Mouse (Mus musculus) retina, embryonic 14.5 days (tissue): ENCODE measurements at regions not wholly inside any gene's neighbourhood (a gene's known extent, or its start where the extent isn't known, plus 50 kb on each side); places are given as distances from the start of the nearest gene placed in this dataset.

Source experiments
- DNase-seq: peaks from one replicate; pipeline ENCODE4 v3.0.0-alpha.2; 2015; ENCODE audit warnings: low spot score

DNA sequence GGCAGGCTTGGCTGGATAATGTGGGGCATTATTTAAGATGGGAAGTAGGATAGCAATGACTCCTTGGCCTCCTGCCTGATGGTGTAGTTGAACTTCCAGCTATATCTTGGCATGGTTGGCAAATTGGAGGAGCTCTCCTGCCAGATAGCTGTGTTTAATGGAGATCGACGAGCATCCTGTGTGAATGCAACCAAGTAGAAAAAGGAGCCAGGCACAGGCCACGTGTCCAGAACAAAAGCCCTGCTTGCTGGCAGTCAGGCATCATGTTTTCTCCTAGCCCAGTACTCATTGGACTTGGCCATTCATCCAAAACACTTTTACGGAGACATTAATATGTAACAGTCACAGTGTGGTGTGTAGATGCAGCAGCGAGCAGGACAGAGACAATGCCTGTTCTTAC is 211.8 kb upstream of the 9630041A04Rik start:
- DNase-seq: no peak

DNA sequence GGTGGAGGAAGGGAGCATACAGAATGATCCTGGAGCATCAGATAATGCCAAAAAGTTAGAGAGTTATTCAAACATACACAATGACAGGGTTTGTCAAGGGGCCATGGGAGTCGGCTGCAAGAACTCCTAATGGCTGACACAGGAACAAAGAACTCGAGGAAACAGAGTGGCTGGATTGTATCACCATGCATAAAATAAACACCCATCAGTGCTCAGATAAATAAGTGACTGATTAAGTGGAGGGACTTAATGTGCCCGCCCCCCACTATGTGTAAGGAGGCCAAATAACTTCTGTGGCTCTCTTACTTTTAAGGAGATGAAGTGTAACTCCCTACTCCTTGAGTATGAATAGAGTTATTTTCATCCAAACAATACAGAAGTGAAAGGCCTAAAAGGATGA is 220.1 kb upstream of the 9630041A04Rik start:
- DNase-seq: no peak

DNA sequence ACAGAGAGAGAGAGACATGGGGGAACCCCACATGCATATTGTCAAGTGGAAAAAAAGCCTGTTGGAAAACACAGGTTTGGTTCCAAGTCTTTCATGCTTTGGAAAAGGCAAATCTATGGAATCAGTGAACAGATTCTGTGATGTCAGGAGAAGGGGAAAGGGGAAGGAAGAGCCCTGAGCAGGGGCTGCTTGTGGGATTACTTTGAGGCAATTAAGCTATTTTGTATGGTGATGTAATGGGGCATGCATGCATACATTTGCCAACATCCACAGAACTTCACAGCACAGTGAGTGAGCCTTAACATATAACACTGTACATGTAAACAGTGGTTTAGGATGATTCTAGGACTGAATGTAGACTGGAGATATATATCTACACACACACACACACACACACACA is 221.0 kb upstream of the 9630041A04Rik start:
- no peak for DNase-seq

DNA sequence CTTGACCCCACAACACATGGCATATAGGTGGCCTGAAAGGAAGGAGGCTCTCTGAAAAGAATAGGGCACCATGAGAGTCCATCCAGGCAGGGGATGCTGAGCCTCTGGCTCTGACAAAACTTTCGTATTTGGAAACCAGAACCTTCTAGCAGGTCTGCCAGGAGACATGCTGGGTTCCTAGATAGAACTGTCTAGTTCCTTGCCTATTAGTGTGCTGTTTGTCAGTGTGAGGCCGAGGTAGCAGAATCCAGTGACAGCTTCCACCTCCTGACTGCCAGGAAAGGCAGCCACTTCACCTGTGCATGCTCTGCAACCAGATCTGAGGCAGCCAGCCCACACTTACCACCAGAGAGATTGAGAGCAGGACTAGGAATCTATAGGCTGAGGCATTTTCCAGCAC is 245.4 kb upstream of the 9630041A04Rik start:
- DNase-seq: no peak

- DNase-seq: no peak
Observed at GRCm38 (mm10) chr9:101615176-101615575, 246.5 kb upstream of the 9630041A04Rik start.

DNA sequence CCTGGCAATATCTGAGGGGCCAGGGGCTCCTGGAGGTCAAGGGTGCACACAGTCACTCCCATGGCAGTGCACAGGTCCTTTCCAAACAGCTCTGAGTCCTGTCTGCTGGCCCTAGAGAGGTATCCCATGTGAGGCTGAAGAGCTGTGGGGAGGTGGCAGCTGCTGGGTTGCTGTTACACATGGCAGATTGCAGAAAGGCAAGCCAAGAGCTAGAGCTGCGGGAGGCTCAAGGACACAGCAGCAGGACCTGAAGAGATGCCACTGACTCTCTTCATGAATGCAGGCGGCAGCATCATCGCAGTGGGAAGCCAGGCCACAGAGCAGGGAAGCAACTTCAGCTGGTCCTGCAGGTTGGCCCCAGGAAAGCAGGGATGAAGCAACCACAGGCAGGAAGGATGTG is 247.7 kb upstream of the 9630041A04Rik start:
- no peak for DNase-seq

- no peak for DNase-seq
Observed at GRCm38 (mm10) chr9:101613471-101613870, 248.2 kb upstream of the 9630041A04Rik start.

GRCm38 (mm10) chr9:101612971-101613370 is 248.7 kb upstream of the 9630041A04Rik start:
- no peak for DNase-seq

GRCm38 (mm10) chr9:101612571-101612970 is 249.1 kb upstream of the 9630041A04Rik start:
- no peak for DNase-seq

- peak; percentile 51 for DNase-seq
Observed at GRCm38 (mm10) chr9:101611481-101611880, 250.2 kb upstream of the 9630041A04Rik start.

DNA sequence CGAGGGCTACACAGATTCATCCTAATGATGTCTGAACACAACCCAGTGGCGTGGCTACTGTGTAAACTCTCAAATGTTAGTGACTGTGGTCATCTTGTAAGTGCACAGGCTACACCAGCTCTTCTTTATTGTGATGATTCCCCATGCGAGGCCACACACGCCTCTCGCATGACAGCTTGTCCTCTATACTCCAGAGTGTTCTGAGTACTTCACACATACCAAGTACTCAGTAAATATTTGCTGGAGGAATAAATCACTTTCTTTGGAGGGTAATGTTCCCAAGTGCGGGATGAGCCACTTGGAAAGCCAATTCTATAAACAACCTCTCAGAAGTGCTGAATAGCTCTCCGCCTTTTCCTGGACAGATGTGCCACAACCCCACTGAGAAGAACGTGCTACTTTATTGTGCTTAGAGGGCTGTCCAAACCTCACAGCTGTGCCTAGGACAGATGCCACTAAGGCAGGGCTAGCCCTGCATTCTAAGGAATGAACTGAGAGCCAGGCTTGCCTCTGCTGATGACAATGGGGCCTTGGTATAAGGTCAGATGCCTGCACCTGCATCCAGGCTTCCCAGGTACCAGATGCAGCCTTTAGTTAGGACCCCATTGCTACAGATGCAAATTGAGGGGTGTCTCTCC is 250.7 kb upstream of the 9630041A04Rik start:
- DNase-seq: no peak

DNA sequence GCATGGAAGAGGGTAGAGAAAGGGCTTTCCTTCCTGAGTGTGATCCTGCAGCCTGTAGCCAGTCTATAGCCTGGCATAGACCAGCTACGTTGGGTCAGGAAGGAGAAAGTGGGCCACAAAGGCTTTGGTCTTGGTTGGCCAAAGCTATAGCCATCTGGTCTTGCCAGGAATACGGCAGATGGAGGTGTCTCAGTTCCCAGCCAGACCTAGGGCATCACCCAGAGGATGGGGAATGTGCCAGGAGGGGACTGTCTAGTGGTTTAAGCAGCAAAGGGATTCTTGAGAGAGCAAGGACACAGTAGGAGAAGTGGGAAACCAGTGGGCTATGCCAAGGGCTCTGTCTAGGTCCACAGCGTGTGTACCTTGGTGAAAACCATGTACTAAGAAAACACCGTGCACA is 251.3 kb upstream of the 9630041A04Rik start:
- no peak for DNase-seq

DNA sequence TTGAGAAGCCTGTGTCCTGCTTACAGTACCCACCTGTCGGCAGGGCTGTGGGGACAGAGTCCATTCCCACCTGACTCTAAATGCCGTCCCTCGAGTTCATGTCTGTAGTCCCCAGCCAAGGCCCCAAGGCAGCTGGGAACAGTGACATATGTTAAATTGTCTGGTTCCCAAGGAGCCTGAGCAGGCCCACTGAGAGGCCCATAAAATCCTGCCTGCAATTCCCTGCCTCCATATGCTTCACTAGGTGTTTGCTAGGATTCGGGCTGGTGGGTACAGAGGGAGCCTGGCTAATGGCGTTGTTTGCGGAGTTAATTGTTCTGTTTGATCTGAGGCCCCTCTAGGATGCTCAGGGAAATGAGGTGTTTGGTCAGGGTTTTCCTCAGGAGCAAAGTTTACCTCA is 258.8 kb upstream of the 9630041A04Rik start:
- DNase-seq: peak; percentile 20

DNA sequence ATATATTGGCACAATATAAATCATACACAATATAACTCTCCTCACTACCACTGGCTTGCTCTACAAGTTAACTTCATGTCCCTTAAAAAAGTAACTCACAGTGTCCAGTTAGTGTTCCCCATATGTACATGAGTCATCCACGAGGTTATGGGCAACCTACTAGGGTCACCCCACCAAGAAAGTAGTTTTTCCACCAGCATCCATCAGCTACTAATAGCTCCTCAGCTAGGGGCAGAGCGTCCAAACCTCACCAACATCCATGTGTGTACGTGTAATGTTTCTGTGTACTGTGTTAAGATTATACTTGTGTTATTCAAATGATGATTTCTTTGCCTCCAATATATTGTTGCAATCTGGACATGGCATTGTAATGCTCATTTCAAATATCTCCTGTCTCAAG is 264.7 kb upstream of the 9630041A04Rik start:
- DNase-seq: no peak

DNA sequence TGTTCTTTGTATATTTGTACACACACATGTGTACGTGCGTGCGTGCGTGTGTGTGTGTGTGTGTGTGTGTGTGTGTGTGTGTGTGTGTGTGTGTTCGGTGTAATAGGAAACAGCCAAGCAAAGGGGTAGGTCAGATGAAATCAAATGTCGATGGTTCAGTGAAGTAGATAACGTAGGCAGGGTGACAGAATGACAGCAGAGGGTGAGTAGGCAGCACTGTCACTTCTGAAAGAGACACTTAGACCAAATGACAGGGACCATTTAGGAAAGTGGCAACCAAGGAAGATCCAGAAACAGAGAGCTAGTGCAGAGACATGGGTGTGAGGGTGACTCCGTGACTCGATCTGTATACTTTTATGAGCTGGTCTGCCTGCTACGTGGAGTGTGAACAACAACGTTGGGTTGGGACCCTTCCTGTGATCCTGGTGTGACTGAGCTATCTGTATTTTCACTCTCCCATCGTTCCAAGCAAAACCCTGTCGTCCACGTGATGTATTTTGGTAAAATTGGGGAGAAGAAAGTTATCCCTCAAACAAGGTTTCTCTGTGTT is 266.5 kb upstream of the 9630041A04Rik start:
- DNase-seq: no peak

DNA sequence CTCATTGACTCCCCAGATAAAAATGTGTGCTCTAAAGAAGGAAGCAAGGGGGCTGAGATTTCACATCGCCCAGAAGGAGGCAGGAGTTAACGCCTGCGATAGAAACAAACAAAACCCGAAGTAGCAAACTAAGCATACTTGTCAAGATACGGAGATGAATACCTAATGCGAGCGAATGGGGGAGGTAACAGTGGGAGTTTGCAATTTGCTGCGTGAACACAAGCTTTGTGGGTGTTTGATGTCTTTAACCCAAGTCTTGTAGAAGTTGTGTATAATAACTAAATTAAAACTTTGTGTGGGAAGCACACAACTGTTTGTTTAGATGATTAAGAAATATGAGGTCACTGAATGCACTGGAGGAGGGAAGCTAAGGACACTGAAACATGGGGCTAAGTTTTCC is 269.0 kb upstream of the 9630041A04Rik start:
- DNase-seq: no peak

- no peak for DNase-seq
Observed at GRCm38 (mm10) chr9:101591681-101592080, 270.0 kb upstream of the 9630041A04Rik start.

DNA sequence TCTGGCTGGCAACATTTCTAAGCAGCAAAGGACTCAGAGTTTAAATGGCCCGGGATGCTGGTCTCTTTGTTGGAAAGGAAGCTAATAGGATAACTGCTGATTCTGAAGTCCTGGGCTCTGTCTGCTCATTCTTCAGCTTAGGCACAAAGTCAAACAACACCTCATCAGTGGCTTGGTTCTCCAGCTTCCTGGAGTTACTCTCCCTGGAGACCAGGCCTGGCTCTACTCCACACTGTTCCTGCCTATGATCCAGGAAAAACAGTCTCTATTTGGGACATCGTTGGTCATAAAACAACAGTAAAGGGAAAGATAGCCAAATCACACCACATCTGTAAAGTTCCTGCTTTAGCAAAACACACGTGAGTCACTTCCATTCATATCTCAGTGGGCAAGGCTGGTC is 271.3 kb upstream of the 9630041A04Rik start:
- no peak for DNase-seq

DNA sequence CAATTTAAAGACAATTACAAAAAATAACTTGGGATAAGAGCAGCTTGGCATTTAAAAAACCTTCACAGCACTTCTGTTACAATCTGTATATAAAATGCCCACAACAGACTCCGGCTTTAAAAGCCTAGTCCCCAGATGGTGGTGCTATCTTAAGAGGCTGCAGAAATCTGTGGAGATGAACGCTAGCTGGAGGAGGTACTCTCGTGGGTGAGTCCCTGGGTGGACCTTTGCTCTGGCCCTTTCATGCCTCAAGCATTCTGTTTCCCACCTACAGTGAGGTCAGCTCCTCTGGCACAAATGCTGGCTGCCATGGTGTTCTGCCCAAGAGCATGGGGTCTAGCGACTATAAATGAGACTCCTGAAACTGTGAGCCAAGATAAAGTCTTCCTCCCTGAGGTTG is 280.6 kb upstream of the 9630041A04Rik start:
- no peak for DNase-seq

- peak; percentile 21 for DNase-seq
Observed at GRCm38 (mm10) chr9:101570714-101571113, 290.9 kb upstream of the 9630041A04Rik start.

- DNase-seq: no peak
Observed at GRCm38 (mm10) chr9:101563196-101563595, 298.4 kb upstream of the 9630041A04Rik start.

GRCm38 (mm10) chr9:101559366-101559765 is 302.3 kb upstream of the 9630041A04Rik start:
- no peak for DNase-seq

DNA sequence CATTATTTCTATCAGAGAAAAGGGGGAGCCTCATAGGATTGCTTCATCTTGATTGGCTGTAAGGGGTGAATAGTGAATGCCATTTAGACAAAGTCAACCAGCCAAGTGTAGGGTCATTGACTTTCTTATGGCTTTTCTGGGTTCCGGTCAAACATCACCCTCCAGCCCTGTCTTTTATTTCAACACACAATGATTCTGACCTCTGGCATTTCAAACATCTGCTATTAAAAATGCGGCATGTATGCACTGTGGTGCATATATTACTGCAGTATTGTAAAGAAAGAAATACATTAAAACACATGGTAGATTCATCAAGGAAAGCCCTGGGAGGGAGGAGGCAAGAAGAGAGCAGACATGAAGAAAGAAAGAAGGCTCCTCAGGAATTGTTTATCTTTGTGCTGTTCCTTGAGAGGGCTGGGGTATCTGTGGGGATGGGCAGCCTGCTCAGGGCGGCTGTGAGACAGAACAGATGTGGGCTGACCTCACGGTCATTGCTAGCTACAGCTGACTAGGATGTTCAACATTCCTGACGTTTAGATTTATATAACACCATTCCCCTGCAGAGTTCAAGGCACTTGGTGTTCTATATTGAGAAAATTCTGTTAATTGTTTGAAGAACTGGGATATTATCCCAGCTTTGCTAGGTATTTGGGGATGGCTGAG is 303.5 kb upstream of the Ppp2r3a start:
- no peak for DNase-seq

GRCm38 (mm10) chr9:101552789-101553188 is 301.2 kb upstream of the Ppp2r3a start:
- DNase-seq: no peak
